Mouse (Mus musculus): ENCODE results near the gene Best1. TPM values are rescaled to one million over a fixed set of nuclear protein-coding genes. Genes with fewer than 3 reads are reported as not detected.
"Not testable (repeated sequence)": the region's sequence is repeated elsewhere in the genome, so short reads cannot be mapped to it uniquely, and the experiment has no call there.

Gene Best1
- polyA plus RNA-seq, 1 experiment from 2014 or later, result 0.22 TPM

DNA sequence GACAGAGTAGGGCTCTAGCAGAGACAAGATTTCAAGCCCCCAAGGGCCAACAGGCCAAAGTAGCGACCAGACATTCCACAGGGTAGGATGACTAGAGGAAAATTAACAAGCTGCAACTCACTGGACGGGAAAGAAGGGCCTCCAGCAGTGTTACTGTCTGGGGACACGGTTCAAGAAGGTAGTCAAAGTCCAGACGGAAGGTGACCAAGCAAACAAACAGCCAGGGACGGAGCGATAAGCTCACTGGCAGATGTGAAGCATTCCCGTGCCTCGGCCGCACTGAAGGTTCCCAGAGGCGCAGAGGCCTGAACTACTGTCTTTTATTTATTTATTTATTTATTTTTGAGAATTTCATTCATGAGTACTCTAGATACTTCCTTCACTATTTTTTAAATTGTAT, 24.3 kb downstream of the Best1 start:
- Histone ChIP-seq H3K36me3 (ENCODE audit: inconsistent target) (no peaks in the 10 kb centered on the region), H3K4me3 (ENCODE audit: inconsistent target) (no peak overlapping the region), H3K27ac (peak overlapping the region; percentile 99), H3K79me2 (ENCODE audit: inconsistent target) (peaks cover 49% of the 10 kb centered on the region)
- 99% methylated on average over 9 of the region's 10 CpGs for WGBS (ENCODE audit: missing documents)

DNA sequence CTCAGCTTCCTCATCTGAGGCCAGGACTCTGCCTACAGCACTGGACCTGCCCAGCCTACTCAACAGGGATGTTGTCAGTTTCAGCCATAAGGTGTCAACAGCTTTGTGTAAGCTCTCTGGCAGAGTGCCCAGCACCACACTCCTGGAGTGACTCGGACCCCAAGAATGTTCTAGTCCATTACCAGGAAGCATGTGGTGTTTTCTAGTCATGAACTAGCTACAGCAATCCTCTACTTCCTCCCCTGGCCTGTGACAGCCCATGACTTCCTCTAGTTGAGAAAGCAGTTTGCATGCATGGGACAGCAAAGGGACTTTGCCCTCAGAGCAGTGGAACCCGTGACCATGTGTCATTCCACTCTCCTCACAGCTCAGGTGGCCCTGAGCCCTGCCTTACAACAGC, 26.6 kb downstream of the Best1 start:
- H3K79me2 ChIP-seq (ENCODE audit: inconsistent target), result peaks cover 27% of the 10 kb centered on the region

DNA sequence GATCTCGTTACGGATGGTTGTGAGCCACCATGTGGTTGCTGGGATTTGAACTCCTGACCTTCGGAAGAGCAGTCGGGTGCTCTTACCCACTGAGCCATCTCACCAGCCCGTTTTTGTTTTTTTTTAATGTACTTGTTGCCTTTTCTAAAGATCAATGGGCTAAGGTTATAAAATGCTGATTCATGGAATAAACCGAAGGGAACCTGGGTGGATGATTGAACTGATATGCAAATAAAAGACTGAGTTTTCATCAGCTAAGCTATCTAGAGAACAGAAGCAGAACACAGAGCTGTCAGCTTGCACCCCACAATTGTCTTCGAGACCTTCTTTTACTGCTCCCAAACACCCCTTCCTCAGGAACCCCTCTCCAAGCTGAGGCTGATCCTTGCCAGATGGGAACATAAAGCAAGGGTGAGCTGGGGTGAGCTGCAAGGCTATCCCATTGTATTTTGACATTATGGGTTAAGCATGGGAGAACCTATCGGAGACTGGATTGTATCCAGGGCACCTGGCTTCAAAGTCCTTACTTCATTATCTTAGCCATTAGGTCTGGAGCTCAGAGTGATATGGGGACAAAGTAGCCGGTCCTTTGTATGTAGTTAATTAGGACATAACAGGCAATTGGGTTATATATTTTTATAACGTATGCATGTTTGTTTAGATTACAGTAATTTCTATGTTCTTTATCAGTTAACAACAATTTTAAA, 33.2 kb downstream of the Best1 start:
- no peaks in the 10 kb centered on the region for H3K79me2 ChIP-seq (ENCODE audit: inconsistent target)
- H3K36me3 ChIP-seq (ENCODE audit: inconsistent target), result no peaks in the 10 kb centered on the region
- H3K27ac ChIP-seq, result no peak overlapping the region
- WGBS (ENCODE audit: missing documents), result 91% methylated on average over 7 of the region's 10 CpGs
- H3K4me3 ChIP-seq (ENCODE audit: inconsistent target), result no peak overlapping the region

More for the DNA sequence above, 26.6 kb downstream of the Best1 start:
- H3K4me3 ChIP-seq (ENCODE audit: inconsistent target); H3K36me3 ChIP-seq (ENCODE audit: inconsistent target): not testable (repeated sequence)
- WGBS (ENCODE audit: missing documents), result 0% methylated on average over 2 of the region's 2 CpGs
- H3K27ac ChIP-seq, result peak overlapping the region; percentile 99

DNA sequence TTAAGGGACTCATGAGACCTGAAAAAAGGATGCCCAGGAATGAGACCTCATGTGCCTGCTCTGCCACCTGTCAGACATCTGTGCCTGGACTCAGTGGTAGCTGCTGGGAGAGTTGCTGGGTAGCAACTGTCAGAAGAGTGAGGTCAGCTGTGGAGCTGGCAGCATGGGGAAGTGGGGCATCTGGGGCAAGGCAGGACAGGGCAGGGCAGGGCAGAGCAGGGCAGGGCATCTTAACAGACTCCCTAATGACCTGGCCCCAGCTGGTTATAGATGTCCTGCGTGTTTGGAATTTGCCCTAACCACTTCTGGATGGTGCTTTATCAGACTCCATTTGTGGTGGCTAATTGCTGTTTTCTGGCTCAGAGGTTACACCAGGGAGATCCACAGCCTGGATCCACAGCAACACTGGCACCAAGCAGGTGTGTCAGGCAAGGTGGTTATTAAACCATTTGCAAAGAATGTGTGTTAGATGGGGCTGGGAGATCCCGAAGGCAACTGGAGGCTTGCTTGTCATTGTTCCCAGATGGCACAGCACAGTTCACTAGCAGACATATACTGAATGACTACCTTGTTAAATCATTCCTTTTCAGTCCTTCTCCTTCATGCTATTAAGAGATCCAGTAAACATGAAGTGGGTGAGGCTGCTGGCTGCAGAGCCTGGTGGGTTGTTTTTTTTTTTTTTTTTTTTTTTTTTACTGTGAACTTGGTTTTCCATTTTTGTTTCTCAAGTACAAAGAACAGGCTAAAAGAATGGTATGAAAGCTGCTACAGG, 35.2 kb downstream of the Best1 start:
- no peaks in the 10 kb centered on the region for H3K79me2 ChIP-seq (ENCODE audit: inconsistent target)
- whole genome bisulfite sequencing (ENCODE audit: missing documents), result 95% methylated on average over 2 of the region's 2 CpGs
- H3K27ac ChIP-seq, result no peak overlapping the region
- H3K36me3 ChIP-seq (ENCODE audit: inconsistent target), result no peaks in the 10 kb centered on the region
- no peak overlapping the region for H3K4me3 ChIP-seq (ENCODE audit: inconsistent target)

DNA sequence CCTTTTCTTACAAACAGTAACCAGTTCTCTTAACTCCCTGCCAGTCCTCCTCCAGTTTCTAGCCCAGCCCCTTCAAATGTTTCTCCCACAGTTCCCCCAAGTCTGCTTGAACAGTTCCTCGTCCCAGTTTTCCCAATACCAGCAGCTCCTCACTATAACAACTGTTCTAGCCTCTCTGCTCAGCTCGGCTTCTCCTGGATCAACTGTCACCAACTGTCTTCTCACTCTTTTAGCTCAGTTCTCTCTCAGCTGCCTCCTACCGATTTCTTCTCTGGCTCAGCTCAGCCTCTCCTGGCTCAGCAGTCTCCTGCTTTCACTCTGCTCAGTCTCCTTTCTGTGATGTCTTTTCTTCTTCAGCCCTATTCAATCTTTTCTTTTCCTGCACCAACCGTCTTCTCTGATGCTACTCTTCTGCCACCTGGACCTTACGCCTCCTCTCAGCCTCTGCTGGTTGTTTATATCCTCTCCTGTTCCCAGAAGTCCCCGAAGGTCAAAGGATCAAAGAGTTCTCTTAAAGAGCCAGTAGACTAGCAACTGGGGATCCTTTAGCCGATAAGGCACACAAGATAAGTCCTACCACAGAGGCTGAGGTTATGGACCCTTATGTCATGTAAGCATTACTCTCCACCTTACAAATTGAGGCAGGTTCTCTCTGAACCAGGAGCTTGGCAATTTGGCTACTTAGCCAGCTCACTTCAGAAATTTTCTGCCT, 37.1 kb downstream of the Best1 start:
- 64% methylated on average over 7 of the region's 7 CpGs for WGBS (ENCODE audit: missing documents)
- no peaks in the 10 kb centered on the region for H3K79me2 ChIP-seq (ENCODE audit: inconsistent target)
- H3K4me3 ChIP-seq (ENCODE audit: inconsistent target), result no peak overlapping the region
- no peaks in the 10 kb centered on the region for H3K36me3 ChIP-seq (ENCODE audit: inconsistent target)
- H3K27ac ChIP-seq, result no peak overlapping the region

DNA sequence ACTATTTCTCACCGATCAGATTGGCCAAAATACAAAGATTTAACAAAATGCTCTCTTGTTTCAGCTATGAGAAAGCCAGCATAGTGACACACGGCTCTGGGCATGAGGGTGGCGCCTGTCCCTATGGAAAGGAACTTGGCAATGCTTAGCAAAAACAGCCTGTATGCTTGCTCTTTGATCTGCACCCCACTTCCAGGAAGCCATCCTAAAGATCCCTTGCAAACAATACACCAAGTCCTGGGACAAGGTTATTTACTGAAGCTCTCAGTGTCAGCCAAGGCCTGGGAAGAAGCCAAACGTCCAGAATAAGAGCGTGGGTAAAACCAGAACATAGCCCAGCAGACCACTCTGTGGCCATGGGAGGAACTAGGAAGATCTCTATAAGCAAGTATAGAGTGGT, 40.7 kb downstream of the Best1 start:
- Histone ChIP-seq H3K79me2 (ENCODE audit: inconsistent target) (peaks cover 19% of the 10 kb centered on the region; the same call in 1 of the 2 replicates), H3K4me3 (ENCODE audit: inconsistent target) (no peak overlapping the region), H3K36me3 (ENCODE audit: inconsistent target) (no peaks in the 10 kb centered on the region), H3K27ac (no peak overlapping the region)
- 95% methylated on average over 5 of the region's 5 CpGs for WGBS (ENCODE audit: missing documents)

DNA sequence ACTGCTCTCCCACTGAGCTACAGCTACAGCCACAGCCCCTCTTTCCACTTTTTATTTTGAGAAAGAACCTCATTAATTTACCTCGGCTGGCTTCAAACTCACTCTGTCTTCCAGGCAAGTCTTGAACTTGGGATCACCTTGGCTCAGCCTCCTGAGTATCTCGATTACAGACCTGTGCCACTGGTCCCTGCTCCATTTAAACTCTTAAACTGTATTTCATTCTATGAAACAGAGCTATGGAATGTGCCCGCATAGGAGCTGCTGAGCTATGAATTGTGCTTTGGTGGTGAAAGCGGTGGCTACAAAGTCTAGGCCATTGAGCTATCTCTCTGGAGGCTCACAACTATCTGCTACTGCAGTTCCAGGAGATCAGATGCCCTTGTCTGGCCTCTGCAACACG, 43.5 kb downstream of the Best1 start:
- 90% methylated on average over 5 of the region's 5 CpGs for WGBS (ENCODE audit: missing documents)
- H3K27ac ChIP-seq, result peak overlapping the region; percentile 100
- peaks cover 26% of the 10 kb centered on the region; the same call in 1 of the 2 replicates for H3K79me2 ChIP-seq (ENCODE audit: inconsistent target)
- no peak overlapping the region for H3K4me3 ChIP-seq (ENCODE audit: inconsistent target)
- no peaks in the 10 kb centered on the region for H3K36me3 ChIP-seq (ENCODE audit: inconsistent target)

DNA sequence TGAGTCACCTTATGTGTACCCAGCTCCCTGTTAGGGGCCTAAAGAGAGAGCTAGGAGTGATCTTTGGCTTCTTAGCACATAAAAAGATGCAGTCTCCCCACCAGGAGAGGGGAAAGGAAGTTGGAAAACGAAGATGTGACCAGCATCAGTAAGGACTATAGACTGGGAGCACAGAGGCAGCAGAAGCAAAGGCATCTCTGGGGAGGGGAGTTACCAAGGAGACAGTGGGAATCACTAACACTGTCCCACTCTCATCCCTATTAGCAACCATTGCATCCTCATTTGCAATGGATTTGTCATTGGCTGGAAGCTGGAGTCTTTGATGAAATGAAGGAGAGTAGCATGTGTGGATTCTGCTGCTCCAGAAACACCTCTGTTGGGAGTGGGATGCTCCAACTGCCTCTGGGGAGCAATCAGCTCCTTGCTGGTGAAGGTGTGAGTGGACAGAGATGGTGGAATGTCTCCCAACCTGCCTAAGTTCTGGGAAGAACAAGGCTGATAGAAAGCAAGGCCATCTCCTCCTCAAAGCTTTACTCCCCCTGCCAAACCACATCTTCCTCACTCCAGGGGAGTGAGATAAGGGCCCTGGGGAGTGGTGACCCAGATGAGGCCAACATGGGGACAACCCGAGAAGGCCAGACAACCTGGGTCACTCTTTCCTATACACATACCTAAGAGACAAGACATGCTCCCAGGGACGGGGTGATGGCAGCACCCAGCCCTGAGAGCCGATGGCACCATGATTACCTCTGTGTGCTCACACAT, 44.6 kb downstream of the Best1 start:
- WGBS (ENCODE audit: missing documents), result 82% methylated on average over 4 of the region's 4 CpGs
- H3K36me3 ChIP-seq (ENCODE audit: inconsistent target), result no peaks in the 10 kb centered on the region
- H3K79me2 ChIP-seq (ENCODE audit: inconsistent target), result peaks cover 26% of the 10 kb centered on the region; the same call in 1 of the 2 replicates
- H3K27ac ChIP-seq, result peak overlapping the region; percentile 100
- no peak overlapping the region for H3K4me3 ChIP-seq (ENCODE audit: inconsistent target)

DNA sequence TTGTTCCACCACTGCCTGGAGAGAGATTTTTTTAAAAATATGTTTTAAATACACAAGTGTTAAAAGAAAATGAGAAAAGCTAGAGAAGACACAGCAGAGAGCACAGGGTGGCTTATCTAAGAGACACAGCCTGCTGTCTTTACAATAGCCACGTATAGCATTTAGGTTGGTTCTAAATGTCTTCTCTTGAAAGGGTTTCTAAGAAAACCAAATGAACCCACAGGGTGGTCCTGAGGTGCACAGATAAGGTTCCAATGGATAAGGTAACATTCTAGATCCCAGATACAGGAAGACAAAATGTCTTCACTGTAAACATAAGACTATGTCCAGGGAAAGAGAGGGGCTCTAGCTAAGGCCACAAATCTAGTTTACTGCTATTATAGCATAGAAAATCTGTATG, 46.0 kb downstream of the Best1 start:
- Histone ChIP-seq H3K79me2 (ENCODE audit: inconsistent target) (peaks cover 26% of the 10 kb centered on the region; the same call in 1 of the 2 replicates), H3K36me3 (ENCODE audit: inconsistent target) (no peaks in the 10 kb centered on the region), H3K4me3 (ENCODE audit: inconsistent target) (peak overlapping the region; percentile 54), H3K27ac (peak overlapping the region; percentile 100)
- 67% methylated on average over 1 of the region's 1 CpGs for WGBS (ENCODE audit: missing documents)

DNA sequence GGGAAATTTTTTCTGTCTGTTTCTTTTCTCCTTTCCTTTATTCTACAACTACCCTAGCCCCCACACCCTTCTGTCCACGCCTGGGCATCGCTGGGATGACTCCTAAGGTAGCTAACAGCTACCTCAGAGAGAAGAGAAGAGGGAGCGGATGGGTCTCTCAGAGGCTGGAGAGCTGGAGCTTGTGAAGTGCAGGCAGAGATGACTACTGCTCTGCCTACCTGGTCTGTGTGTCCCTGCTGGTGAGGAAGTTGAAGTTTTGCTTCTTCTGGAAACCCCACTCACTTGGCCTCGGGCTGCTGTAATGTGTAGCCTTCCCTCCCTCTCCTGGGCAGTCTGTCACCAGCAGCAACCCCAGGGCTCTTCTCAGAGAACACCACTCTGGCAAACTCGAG, 46.6 kb downstream of the Best1 start:
- 5% methylated on average over 4 of the region's 5 CpGs for WGBS (ENCODE audit: missing documents)
- Histone ChIP-seq H3K79me2 (ENCODE audit: inconsistent target) (peaks cover 26% of the 10 kb centered on the region; the same call in 1 of the 2 replicates), H3K4me3 (ENCODE audit: inconsistent target) (peak overlapping the region; percentile 54)

DNA sequence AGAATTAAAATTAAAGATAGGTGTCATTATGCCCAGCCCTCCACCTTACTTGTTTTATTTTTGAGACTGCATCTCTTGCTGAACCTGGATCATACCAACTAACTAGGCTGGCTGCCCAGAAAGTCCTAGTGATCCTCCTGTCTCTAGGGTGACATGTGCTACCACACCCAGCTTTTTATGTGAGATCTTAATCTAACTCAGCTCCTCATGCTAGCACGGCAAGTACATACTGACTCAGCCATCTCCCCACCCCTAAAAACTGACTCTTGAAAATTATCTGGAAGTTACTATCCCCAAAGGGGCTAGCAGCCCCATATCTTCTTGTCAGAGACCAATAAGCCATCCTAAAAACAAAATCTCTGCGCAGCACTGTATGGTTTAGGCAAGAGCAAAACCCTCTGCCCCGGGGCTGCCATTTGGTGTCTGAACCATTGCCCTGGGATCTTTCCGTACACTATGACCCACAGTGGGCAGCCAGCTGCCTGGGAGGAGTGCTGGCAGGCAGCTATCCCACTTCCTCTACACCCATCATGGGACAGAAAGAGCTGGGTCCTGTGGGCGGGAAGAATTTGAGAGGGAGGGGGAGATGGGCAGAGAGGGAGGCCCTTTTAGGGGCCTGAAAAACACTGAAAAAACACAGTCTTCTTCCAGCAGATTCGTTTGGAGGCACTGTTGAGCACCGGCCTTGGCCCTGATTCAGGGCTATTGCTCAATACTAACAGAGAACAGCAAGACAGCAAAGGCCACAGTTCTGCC, 47.2 kb downstream of the Best1 start:
- Histone ChIP-seq H3K79me2 (ENCODE audit: inconsistent target) (peaks cover 26% of the 10 kb centered on the region; the same call in 1 of the 2 replicates), H3K27ac (peak overlapping the region; percentile 100), H3K36me3 (ENCODE audit: inconsistent target) (no peaks in the 10 kb centered on the region), H3K4me3 (ENCODE audit: inconsistent target) (peak overlapping the region; percentile 54)
- 9% methylated on average over 6 of the region's 7 CpGs for WGBS (ENCODE audit: missing documents)

More for the DNA sequence above, 46.6 kb downstream of the Best1 start:
- Histone ChIP-seq H3K27ac (peak overlapping the region; percentile 100), H3K36me3 (ENCODE audit: inconsistent target) (no peaks in the 10 kb centered on the region)

DNA sequence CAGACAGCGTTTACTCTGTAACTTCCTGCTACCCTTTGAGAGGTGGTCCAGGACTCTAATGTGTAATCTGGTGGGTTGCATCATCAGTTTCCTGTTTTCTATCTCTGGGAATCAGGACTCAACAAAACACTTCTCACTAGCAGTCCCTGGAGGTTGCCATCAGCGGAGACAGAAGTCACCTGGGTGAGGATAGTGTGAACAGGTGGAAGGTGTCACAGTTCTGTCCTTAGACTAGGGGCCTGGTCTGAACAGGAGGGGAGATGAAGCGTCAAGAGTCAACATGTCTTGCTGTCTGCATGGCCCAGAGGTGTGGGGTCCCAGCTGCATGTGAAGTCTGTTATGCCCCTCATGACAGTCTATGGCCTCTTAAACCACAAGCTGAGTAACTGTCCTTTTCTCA, 48.5 kb downstream of the Best1 start:
- H3K4me3 ChIP-seq (ENCODE audit: inconsistent target), result no peak overlapping the region
- H3K79me2 ChIP-seq (ENCODE audit: inconsistent target), result peaks cover 26% of the 10 kb centered on the region; the same call in 1 of the 2 replicates
- H3K27ac ChIP-seq, result peak overlapping the region; percentile 100
- 46% methylated on average over 3 of the region's 3 CpGs for WGBS (ENCODE audit: missing documents)
- H3K36me3 ChIP-seq (ENCODE audit: inconsistent target), result no peaks in the 10 kb centered on the region

DNA sequence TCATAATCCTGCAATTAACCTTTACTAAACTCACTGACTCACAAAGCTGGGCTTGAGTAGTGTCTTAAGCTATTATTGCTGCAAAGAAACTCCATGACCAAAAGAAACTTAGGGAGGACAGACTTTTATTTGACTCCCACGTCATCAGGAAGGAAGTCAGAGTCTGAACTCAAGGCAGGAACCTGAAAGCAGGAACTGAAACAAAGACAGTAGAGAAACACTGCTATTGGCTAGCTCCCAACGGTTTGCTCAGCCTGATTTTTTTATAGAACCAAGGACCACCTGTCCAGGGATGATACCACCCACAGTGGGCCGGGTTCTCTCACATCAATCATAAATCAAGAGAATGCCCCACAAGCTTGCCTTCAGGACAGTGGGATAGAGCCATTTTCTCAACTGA, 49.0 kb downstream of the Best1 start:
- 13% methylated on average over 3 of the region's 3 CpGs for WGBS (ENCODE audit: missing documents)
- Histone ChIP-seq H3K27ac (peak overlapping the region; percentile 100), H3K36me3 (ENCODE audit: inconsistent target) (no peaks in the 10 kb centered on the region), H3K4me3 (ENCODE audit: inconsistent target) (no peak overlapping the region), H3K79me2 (ENCODE audit: inconsistent target) (peaks cover 23% of the 10 kb centered on the region; the same call in 1 of the 2 replicates)
